Mouse (Mus musculus) ES-E14 (cell line): ENCODE data around the gene Gm49345. TPM values are rescaled to one million over a fixed set of nuclear protein-coding genes. Genes with fewer than 3 reads are reported as not detected.
A peak's percentile ranks its signal among the peaks of the same experiment; 100 is the strongest.
"Not testable (repeated sequence)": the region's sequence is repeated elsewhere in the genome, so short reads cannot be mapped to it uniquely, and the experiment has no call there.

Experiments used
- DNase-seq: peaks from one replicate; pipeline ENCODE4 v3.0.0-alpha.2; 2013; ENCODE audit warnings: low read depth, low spot score
- H3K27ac ChIP-seq: 2 replicates; pipeline ENCODE4 v1.5.1; 2012; ENCODE audit warnings: low read depth, mild to moderate bottlenecking, low read length, moderate library complexity, mixed read lengths; ENCODE audit not compliant: poor library complexity, insufficient read depth, severe bottlenecking
- H3K36me3 ChIP-seq: 2 replicates; pipeline ENCODE4 v1.6.1; 2012; ENCODE audit warnings: mild to moderate bottlenecking, low read length, moderate library complexity, mixed read lengths; ENCODE audit not compliant: control insufficient read depth, poor library complexity, insufficient read depth, severe bottlenecking
- H3K4me1 ChIP-seq, 2 experiments: fragments of 150-350 bp in 1 of 2; sonication (generic) in 1 of 2; 2 replicates each; pipeline ENCODE4 v1.6.1; 2012; ENCODE audit warnings: low read length in 2 of 2, mild to moderate bottlenecking in 1 of 2, mixed read lengths in 1 of 2; ENCODE audit not compliant: control insufficient read depth in 2 of 2, insufficient read depth in 2 of 2, poor library complexity in 1 of 2
- H3K4me3 ChIP-seq, 2 experiments: fragments of 150-350 bp in 1 of 2; sonication (generic) in 1 of 2; 2 replicates each; pipeline ENCODE4 v1.5.1; 2012; ENCODE audit warnings: low read length in 2 of 2, low read depth in 1 of 2, mild to moderate bottlenecking in 1 of 2, mixed read lengths in 1 of 2; ENCODE audit not compliant: insufficient read depth in 1 of 2, poor library complexity in 1 of 2, severe bottlenecking in 1 of 2
- H3K9ac ChIP-seq: 2 replicates; pipeline ENCODE4 v1.6.1; 2012; ENCODE audit warnings: low read depth, mild to moderate bottlenecking, low read length, mixed read lengths; ENCODE audit not compliant: poor library complexity, insufficient read depth, severe bottlenecking
- H3K9me3 ChIP-seq: fragments of 150-350 bp; sonication (generic); 2 replicates; pipeline ENCODE4 v1.6.1; 2012; ENCODE audit warnings: low read depth, mild to moderate bottlenecking, low read length; ENCODE audit not compliant: control insufficient read depth, insufficient read depth
- CHD2 ChIP-seq: IDR thresholded peaks from 2 replicates; pipeline ENCODE4 v1.6.1; 2014; ENCODE audit warnings: mild to moderate bottlenecking, low read depth, low read length, inconsistent platforms
- HCFC1 ChIP-seq: IDR thresholded peaks from 2 replicates; pipeline ENCODE4 v1.6.1; 2012; ENCODE audit warnings: low read length, inconsistent platforms, borderline replicate concordance; ENCODE audit not compliant: insufficient read depth
- MAFK ChIP-seq: IDR thresholded peaks from 2 replicates; pipeline ENCODE4 v1.6.1; 2014; ENCODE audit warnings: mild to moderate bottlenecking, low read depth, low read length, inconsistent platforms; ENCODE audit not compliant: insufficient read depth
- ZC3H11A ChIP-seq: IDR thresholded peaks from 2 replicates; pipeline ENCODE4 v1.6.1; 2012; ENCODE audit warnings: low read depth, mild to moderate bottlenecking, inconsistent platforms, low read length, borderline replicate concordance
- ZNF384 ChIP-seq: IDR thresholded peaks from 2 replicates; pipeline ENCODE4 v1.6.1; 2012; ENCODE audit warnings: low read depth, low read length, inconsistent platforms
- in situ Hi-C, 2 experiments: fragments of 600-800 bp; cut with MboI; formaldehyde crosslinking; loops; one replicate each; pipeline ENCODE4 v1.15.1; 2025; ENCODE audit warnings: low sequenced_read_pairs in 2 of 2, inconsistent platforms in 1 of 2; ENCODE audit not compliant: unreplicated experiment in 2 of 2
- total RNA-seq: library from RNA; depleted of rRNA; stranded (reverse); fragments of 300-350 nt; gene quantifications from 2 replicates; pipeline ENCODE4 v1.2.3, GENCODE M21; 2012; rRNA removed

The Gm49345 gene
- total RNA-seq = 4.2 and 7.7 TPM in 2 replicates

DNA sequence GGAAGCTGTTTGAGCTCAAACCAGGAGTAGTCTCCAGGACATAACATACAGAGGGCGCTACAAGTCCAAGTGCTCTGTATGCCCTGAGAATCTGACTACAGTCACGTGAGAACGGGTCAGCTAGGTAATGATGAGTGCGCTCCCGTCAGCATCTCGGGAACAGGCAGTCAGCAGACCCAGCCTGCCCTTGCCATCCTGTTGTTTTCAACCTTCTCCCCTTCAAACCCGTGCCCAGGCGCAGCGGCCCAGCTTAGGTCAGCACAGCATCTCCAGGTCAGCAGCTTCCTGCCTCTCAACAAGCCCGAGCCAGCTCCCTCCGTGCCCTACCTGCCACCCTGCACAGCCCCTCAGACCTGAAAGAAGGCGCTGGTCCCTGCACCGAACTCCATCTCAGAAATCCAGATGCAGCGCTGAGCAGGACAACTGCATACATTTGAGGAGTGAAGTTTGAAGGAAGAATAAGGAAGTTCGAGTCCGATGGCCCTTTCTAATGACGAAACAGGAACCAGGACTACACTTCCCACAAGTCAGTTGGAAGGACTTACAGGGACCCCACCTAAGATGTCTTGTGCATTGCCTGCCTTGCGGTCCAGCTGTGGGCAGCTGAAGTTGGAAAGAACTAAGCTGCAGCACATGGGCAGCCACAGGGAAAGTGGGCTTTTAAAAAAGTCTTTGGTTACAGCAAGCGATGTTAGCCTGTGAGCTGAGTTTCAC is at the start of gene Gm49345, which contains the start of gene Zfp729a:
Gm49345 (minus strand) TSS at position 476 of the 714 bp plus-strand sequence.
Zfp729a (minus strand) TSS at position 498 of the 714 bp plus-strand sequence.
- H3K4me3 ChIP-seq = peak within 1 kb of the TSS; percentile 80 to 95
- peak within 1 kb of the TSS; percentile 70 for H3K27ac ChIP-seq
- H3K4me1 ChIP-seq = peaks cover 0 to 2% of the 10 kb centered on the region in 2 experiments; a peak in 1 of 4 replicates
- H3K36me3 ChIP-seq = no peaks in the 10 kb centered on the region
- in situ Hi-C loops = no loop called here
- peak; percentile 96 for TF ChIP-seq HCFC1
- peak; percentile 55; the same call in 1 of the 2 replicates for TF ChIP-seq ZNF384
- TF ChIP-seq ZC3H11A = no peak
- TF ChIP-seq CHD2 = no peak
- TF ChIP-seq MAFK = no peak
- peak; percentile 69 for DNase-seq
- no peaks in the 10 kb centered on the region for H3K9me3 ChIP-seq
- peak within 1 kb of the TSS; percentile 85 for H3K9ac ChIP-seq

DNA sequence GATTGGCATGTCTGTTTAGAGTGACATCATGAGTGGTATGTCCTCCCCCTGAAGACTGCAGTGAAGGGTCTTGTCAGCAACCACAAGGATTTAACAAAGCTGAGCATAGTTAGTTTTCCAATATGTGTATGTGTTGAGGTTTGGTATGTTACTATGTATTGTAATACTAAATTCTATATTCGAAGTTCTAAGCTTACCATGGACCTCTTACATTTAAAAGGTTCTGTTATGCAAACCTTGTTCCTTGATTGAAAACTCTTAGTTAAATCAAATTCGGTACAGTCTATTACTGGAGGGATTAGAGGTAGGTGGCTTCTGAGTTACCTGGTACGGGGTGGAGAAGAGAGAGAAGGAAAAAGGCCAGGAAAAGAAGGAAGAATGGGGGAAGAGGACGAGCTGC is 49.4 kb upstream of the Gm49345 start, which contains the start of gene Zfp738:
Zfp738 (minus strand) TSS at position 101 of the 400 bp plus-strand sequence.
- Histone ChIP-seq H3K9ac (no peak within 1 kb of the TSS), H3K27ac (no peak within 1 kb of the TSS), H3K4me1 (no peaks in the 10 kb centered on the region), H3K4me3 (no peak within 1 kb of the TSS), H3K9me3 (no peaks in the 10 kb centered on the region), H3K36me3 (no peaks in the 10 kb centered on the region)
- TF ChIP-seq ZNF384 (no peak), HCFC1 (no peak), MAFK (no peak), ZC3H11A (no peak), CHD2 (no peak)
- no peak for DNase-seq
- in situ Hi-C loops = no loop called here

DNA sequence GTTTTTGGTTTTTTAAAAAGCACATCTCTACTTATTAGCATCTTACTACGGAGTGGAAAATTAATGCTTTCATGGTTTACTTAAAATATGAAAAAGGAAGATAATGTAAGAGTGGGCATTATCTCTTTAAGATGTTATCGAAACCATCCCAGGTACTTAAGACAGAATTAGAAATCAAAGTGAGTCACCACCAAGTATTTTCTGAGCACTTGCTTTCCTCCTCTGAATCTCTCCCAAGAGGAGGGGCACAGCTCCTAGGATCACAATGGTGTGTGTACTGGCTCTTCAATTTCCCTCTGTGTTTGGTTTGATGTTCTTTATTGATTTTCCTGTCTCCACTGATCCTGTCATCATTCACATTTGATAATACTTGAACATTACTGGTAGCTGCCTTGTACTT is 46.3 kb upstream of the Gm49345 start:
- DNase-seq, H3K9ac ChIP-seq, in situ Hi-C loops, H3K4me1 ChIP-seq, H3K9me3 ChIP-seq, H3K27ac ChIP-seq, H3K36me3 ChIP-seq: not testable (repeated sequence)
- peak overlapping the region; percentile 69 to 76; a peak in 3 of 4 replicates for H3K4me3 ChIP-seq

DNA sequence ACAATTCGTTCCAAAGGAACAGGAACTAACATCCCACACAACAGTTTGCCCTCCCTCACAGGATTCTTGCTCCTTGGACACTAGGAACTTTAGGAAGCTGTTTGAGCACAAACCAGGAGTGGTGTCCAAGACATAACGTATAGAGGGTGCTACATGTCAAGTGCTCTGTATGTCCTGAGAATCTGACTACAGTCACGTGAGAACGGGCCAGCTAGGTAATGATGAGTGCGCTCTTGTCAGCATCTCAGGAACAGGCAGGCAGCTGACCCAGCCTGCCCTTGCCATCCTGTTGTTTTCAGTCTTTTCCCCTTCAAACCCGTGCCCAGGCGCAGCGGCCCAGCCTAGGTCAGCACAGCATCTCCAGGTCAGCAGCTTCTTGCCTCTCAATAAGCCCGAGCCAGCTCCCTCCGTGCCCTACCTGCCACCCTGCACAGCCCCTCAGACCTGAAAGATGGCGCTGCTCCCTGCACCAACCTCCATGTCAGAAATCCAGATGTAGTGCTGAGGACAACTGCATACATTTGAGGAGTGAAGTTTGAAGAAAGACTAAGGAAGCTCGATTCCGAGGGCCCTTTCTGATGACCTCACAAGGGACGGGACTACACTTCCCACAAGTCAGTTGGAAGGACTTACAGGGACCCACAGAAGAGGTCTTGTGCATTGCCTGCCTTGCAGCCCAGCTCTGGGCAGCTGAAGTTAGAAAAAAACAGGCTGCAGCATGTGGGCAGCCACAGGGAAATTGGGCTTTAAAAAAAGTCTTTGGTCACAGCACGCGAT is 45.6 kb upstream of the Gm49345 start:
- H3K9ac ChIP-seq = peak overlapping the region; percentile 73
- H3K4me3 ChIP-seq = peak overlapping the region; percentile 69 to 76
- H3K9me3 ChIP-seq, in situ Hi-C loops, H3K36me3 ChIP-seq, H3K4me1 ChIP-seq: not testable (repeated sequence)
- peak overlapping the region; percentile 24; the same call in 1 of the 2 replicates for H3K27ac ChIP-seq
- peak; percentile 66 for DNase-seq
- TF ChIP-seq ZNF384 (peak; percentile 98), HCFC1 (peak; percentile 93)
